Mouse (Mus musculus) heart, adult 8-10 months (tissue): Measurements from ENCODE around the gene Peli2. TPM values are rescaled to one million over a fixed set of nuclear protein-coding genes. Genes with fewer than 3 reads are reported as not detected.

ENCODE experiments used
- DNase-seq: peaks from one replicate; pipeline ENCODE4 v3.0.0; 2022; ENCODE audit warnings: low spot score
- total RNA-seq, 4 experiments: library from RNA; stranded (reverse); gene quantifications; 2 replicates each; pipeline ENCODE4 v1.2.4; 2022

The Peli2 gene
- total RNA-seq, 4 experiments from 2014 or later = 19.1 to 22.9 (median 20.8) TPM

GRCm38 (mm10) chr14:48222684-48223083 lies 102.1 kb downstream of the Peli2 start:
- no peak for DNase-seq

DNA sequence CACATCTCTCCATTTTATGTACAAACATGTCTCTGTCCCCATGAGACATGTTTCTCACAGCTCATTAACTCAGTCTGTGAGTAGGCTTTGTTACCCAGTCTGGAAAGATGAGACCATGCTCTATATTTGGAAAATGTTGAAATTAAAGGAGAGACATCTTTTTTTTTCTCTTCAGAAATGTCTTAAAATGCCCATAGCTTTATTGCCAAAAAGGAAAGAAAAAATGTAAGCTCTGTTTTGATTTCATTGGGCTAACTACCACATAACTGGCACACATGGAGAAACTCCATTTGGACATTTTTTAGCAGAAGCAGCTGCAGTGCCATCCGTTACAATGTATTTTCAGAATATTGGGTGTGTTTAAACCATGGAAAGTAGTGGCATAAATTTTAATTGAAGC lies 103.6 kb downstream of the Peli2 start:
- DNase-seq = no peak

- DNase-seq = no peak
These were observed 104.3 kb downstream of the Peli2 start for GRCm38 (mm10) chr14:48224861-48225300.

DNA sequence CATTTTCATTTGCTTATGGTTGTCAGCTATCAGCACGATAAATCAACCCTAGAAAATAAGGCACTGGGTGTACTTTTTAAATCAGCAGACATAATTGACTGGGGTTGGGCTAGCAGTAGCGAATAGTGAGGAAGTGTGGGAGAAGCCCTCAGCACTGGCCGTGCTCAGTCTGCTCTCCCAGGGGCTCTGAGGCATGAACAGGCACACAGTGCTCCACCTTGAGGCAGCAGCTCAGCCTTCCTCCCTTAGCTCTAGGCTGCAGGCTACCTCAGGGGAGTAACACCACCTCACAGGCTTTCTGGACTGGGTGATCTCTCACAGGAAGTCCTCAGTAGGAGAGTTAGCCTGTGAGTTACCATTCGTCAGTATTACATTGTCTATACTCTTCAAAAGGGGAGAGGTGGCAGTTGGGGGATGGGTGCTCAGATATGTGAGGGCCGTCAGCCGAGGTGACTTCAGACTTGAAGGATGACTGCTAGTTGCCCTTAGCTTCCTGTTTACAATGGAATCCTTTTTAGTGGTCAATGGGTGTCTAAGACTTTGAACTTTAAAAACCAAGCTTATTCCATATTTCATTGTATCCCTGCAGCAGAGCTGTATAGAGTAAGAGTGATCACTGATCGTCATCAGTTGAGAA lies 105.3 kb downstream of the Peli2 start:
- no peak for DNase-seq

- no peak for DNase-seq
These were observed 106.1 kb downstream of the Peli2 start for GRCm38 (mm10) chr14:48226759-48227158.

GRCm38 (mm10) chr14:48234785-48235519 lies 114.3 kb downstream of the Peli2 start:
- no peak for DNase-seq

DNA sequence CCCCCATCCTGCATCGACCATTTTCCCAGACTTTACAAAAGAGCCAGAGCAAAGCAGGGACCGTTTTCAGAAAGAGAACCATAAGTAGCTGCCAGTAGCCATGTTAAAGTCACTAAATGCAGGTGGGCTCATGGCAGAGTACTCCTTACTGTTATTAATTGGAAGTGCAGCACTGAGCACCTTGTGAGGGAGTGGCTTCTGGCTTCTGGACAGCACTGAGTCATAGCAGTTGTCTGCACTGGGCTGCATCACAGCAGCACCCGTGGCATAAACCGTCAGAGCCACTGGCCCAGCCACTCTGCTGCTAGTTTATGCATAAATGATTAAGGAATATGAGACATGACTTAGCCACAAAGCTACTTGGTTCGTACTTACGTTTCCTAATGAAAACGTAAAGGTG lies 120.7 kb downstream of the Peli2 start:
- DNase-seq = no peak

DNA sequence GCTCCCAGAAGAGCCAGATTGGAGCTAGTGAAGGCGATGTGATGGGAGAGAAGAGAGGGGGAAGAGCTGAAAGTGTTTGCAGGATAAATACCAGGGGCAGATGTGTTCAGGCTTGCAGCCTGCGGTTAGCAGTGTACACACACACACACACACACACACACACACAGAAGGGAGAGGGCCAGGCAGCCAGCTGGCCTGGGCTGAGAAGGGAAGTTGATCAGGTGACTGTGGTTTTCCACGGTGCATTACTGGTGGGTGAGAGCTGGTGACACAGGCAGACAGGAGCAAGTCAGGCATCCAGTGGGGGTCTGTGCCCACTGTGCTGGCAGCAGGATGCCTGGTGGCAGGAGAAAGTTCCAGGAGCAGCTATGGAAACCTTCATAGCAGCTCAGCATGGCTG lies 125.6 kb downstream of the Peli2 start:
- DNase-seq = peak; percentile 21

- DNase-seq = no peak
These were observed 126.3 kb downstream of the Peli2 start for GRCm38 (mm10) chr14:48246963-48247362.

DNA sequence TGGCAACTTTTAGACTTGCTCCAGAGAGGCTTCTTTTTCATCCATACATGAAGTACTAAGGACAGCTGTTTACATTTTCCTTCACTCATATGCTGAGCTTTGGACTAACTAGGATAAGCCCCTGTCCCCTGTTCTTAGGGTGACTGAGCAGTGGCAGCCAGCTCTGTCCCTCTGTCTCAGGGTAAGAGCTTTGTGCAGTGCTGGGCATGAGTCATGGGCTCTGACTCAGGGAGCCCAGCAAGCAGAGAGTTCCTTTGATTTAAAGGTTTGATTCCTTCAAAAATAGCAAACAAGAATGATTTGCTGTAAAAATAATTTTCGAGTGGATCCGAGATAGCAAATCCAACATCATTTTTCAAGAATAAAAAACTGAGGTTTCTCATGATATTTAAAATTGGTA lies 128.8 kb downstream of the Peli2 start:
- no peak for DNase-seq

- DNase-seq = no peak
These were observed 129.3 kb downstream of the Peli2 start for GRCm38 (mm10) chr14:48249909-48250308.

- no peak for DNase-seq
These were observed 130.9 kb downstream of the Peli2 start for GRCm38 (mm10) chr14:48251381-48251979.

DNA sequence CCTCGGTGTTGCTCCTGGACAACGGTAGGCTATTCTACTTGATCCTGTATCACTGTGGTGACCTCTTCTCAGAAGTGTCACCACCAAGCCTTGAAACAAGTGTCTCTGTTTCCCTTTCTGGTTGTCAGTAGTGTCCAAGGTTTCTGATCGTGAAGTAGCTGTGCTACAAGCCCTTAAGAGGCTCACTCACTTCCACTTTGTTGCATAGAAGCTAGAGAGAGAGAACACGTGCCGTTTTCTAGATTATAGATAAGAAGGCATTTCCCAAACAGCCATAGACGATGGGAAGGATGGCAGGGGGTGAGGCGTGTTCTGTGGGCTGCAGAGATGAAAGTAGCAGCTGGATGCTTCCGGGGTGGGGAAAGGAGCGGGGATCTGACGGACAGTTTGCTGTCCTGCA lies 132.6 kb downstream of the Peli2 start:
- no peak for DNase-seq

DNA sequence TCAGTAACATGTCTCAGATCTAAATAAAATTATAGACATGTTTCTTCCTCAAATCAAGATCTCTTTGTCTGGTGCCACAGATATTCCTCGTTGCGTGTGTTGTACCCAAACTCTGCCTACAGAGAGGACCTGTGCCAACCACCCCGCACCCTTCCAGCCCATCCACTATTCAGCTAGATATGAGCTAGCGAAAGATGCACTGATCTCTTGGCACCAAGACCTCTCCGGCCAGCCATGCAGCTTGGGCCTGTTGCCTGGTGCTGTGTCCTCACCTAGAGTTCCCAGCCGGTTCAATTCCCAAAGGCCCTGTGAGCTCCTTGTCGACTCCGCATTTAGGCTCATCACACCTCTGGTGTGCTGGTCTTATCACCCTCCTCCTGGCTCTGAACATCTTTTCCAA lies 134.1 kb downstream of the Peli2 start:
- no peak for DNase-seq

DNA sequence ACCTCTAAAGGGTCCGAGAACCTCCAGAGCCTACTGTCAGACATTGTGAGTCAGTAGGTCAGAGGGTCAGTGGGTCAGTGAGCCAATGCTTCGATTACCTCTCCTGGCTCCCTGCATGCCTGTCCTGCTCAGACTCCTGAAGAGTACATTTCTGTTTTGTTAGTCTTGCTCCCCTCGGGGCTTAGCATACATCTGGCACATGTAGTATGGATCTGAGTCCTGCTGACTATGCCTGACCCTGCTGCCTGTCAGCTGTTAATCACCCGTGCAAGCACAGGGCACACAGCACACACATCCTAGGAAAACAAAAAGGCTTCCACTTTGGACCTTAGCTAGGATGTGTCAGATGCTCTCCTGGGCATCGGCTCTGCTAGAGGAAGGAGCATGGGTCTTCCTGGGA lies 134.7 kb downstream of the Peli2 start:
- no peak for DNase-seq

GRCm38 (mm10) chr14:48257759-48258158 lies 137.1 kb downstream of the Peli2 start:
- no peak for DNase-seq

DNA sequence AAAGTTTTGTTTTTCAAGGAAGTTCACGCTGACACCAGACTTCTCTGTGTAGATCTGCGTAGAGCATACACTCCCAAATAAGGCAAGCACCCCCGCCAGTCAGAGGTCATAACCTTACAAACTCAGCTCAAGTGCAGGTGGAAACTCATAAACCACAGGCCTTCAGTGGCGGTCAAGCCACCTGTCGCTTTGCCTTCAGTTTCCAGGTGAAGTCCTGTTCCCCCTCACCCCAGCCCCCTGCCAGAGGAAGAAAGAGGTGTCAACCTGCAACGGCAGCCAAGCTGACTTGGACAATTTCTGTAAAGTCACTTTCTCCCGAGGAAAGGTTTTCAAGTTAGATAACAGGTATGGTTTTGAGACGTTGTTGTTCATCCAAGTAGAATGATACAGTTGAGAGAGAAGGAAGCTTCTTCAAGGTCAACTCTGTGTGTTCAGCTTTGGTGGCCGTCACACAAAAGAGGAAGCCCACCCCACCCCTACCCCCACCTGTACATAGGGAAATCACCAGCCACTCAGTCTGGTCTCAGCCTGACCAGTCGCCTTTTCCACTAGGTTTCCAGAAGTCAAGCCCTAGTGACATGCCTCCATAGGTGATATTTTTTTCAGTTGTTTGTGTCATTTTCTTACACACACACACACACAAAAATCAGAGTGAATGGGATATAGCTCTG lies 138.2 kb downstream of the Peli2 start:
- DNase-seq = no peak

DNA sequence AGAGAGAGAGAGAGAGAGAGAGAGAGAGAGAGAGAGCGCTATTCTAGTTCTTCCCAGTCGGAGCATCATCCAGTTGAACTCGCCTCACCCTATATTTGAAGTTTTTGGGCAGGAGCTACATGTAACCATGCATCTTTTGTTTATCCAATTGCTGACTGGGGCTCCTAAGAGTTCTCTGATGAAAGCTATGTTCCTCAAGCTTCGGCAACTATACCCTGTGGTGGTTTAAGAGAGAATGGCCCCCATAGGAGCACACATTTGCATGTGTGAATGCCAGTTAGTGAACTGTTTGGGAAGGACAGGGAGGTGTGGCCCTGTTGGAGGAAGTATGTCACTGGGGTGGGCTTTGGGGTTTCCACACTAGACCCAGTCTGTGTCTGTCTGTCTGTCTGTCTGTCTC lies 142.5 kb downstream of the Peli2 start:
- DNase-seq = no peak

- no peak for DNase-seq
These were observed 146.1 kb downstream of the Peli2 start for GRCm38 (mm10) chr14:48266710-48267109.

DNA sequence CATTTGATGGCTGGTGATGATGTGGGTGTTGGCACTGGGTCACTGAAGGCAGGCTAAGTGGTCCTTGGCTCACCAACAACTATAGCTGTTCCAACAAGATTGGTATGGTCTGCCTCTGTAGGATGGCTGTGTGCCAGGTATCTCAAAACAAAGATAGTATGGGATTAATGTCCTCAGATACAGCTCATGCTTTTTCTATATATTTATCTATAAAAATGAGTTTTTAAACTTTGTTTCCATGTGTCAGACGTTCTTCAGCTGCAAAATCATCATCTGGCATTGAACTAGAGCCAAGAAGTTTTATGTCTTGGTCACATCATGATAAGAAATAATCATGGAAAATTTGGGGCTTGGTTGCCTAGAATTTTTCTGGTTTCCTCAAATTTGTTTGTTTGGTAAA lies 157.7 kb downstream of the Peli2 start:
- DNase-seq = no peak

DNA sequence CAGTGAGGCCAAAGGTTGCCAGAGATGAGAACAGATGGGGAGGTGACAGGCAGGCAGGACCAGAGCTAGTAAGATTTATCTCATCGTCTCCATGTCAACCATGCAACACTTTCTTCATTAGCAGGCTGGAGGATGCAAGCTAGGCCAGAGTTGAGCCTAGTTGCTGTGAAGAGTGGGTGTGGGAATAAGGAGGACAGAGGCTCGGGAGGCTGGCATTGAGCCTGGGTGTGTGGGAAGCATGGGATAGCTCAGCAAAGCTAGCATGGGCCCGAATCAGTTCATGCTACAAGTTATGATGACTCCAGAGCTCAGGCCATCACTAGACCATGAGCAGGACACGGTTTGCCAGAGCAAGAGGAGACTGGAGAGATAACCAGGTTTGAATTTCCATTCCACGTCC lies 166.3 kb downstream of the Peli2 start:
- DNase-seq = no peak

- DNase-seq = no peak
These were observed 167.0 kb downstream of the Peli2 start for GRCm38 (mm10) chr14:48287581-48287980.
